In the genomic region with DNA sequence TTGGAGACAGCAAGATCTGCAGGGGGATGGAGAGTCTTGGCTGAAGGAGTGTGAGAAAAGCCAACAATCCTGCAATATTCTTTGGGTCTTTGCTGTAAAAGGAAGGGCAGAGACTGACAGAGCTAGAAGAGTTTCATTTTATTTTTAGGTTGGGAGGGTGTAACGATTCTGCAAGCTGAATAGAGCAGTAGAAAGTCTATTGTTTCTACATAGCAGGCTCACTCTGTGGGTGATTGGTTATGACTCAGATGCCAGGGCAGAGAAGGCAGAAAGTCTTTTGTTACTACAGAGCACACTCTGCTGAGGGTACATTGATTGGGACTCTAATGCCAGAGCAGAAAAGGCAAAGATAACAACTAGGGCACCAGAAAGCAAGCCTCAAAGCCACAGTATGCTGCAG, we compare ENCODE assay signal across 27 mouse cellular contexts. TPM values are rescaled to one million over a fixed set of nuclear protein-coding genes. Genes with fewer than 3 reads are reported as not detected.
DNase-seq lines count a peak whose midpoint lies in the region; ATAC-seq lines count a peak whose summit lies in the region.
"Had no signal": no experiment of that assay in that cellular context is flagged by ENCODE, and none has a peak within 500 bp of the region (broad histone marks: within the 10 kb centered on the region; RNA-seq: fewer than 3 reads in every experiment).

No protein-coding gene starts in this region.

- H3K36me3 ChIP-seq in forebrain, embryonic 16.5 days (ENCODE audit: control insufficient read depth, insufficient read depth): no peaks in the 10 kb centered on the region
- no peaks in the 10 kb centered on the region for H3K36me3 ChIP-seq in forebrain, embryonic 12.5 days (replicated peaks)
- H3K36me3 ChIP-seq: embryonic facial prominence, embryonic 13.5 days; forebrain, embryonic 10.5 days; heart, embryonic 10.5 days; heart, embryonic 15.5 days; limb, embryonic 12.5 days; liver, embryonic 15.5 days; midbrain, embryonic 12.5 days had no signal

- H3K27me3 ChIP-seq in forebrain, embryonic 16.5 days (replicated peaks; ENCODE audit: control insufficient read depth, insufficient read depth, low read length): no peaks in the 10 kb centered on the region
- no peaks in the 10 kb centered on the region for H3K27me3 ChIP-seq in forebrain, embryonic 12.5 days
- H3K27me3 ChIP-seq: embryonic facial prominence, embryonic 13.5 days; heart, embryonic 15.5 days; limb, embryonic 12.5 days; liver, embryonic 15.5 days; midbrain, embryonic 12.5 days had no signal

- intact Hi-C loops in left cerebral cortex, postnatal 4 days (cut with DNase I): no loop called here

- no peak overlapping the region for H3K9ac ChIP-seq in forebrain, embryonic 16.5 days (replicated peaks; ENCODE audit: low read depth, low read length)
- no peak overlapping the region for H3K9ac ChIP-seq in forebrain, embryonic 12.5 days
- H3K9ac ChIP-seq: embryonic facial prominence, embryonic 13.5 days; heart, embryonic 15.5 days; limb, embryonic 12.5 days; liver, embryonic 15.5 days; lung, embryonic 14.5 days; midbrain, embryonic 12.5 days had no signal

- H3K9me3 ChIP-seq in forebrain, embryonic 16.5 days (ENCODE audit: control insufficient read depth, low read length): no peaks in the 10 kb centered on the region
- no peaks in the 10 kb centered on the region for H3K9me3 ChIP-seq in forebrain, embryonic 12.5 days
- H3K9me3 ChIP-seq: embryonic facial prominence, embryonic 13.5 days; forebrain, embryonic 10.5 days; heart, embryonic 10.5 days; heart, embryonic 15.5 days; limb, embryonic 12.5 days; liver, embryonic 15.5 days; midbrain, embryonic 12.5 days had no signal

- H3K4me1 ChIP-seq in forebrain, embryonic 16.5 days (replicated peaks; ENCODE audit: control insufficient read depth, insufficient read depth, low read length): no peaks in the 10 kb centered on the region
- H3K4me1 ChIP-seq in forebrain, embryonic 12.5 days: no peaks in the 10 kb centered on the region
- H3K4me1 ChIP-seq: embryonic facial prominence, embryonic 13.5 days; heart, embryonic 10.5 days; heart, embryonic 15.5 days; limb, embryonic 12.5 days; liver, embryonic 15.5 days; midbrain, embryonic 12.5 days had no signal

- no peak overlapping the region for H3K4me2 ChIP-seq in forebrain, embryonic 16.5 days (ENCODE audit: low read length)
- no peak overlapping the region for H3K4me2 ChIP-seq in forebrain, embryonic 12.5 days
- H3K4me2 ChIP-seq: embryonic facial prominence, embryonic 13.5 days; heart, embryonic 15.5 days; limb, embryonic 12.5 days; liver, embryonic 15.5 days; lung, embryonic 14.5 days; midbrain, embryonic 12.5 days had no signal

- H3K27ac ChIP-seq in forebrain, embryonic 16.5 days (ENCODE audit: low read length): no peak overlapping the region
- no peak overlapping the region for H3K27ac ChIP-seq in forebrain, embryonic 12.5 days
- H3K27ac ChIP-seq: embryonic facial prominence, embryonic 13.5 days; forebrain, embryonic 10.5 days; heart, embryonic 10.5 days; heart, embryonic 15.5 days; left cerebral cortex, adult 2 months; limb, embryonic 12.5 days; liver, embryonic 15.5 days; midbrain, embryonic 12.5 days had no signal

- 8% methylated on average over 1 of the region's 1 CpGs for WGBS in forebrain, embryonic 16.5 days
- WGBS in forebrain, embryonic 12.5 days: 35% methylated on average over 1 of the region's 1 CpGs

- peak; percentile 39 for DNase-seq in left cerebral cortex, adult 11 months (ENCODE audit: low spot score)
- DNase-seq in left cerebral cortex, postnatal 4 days: no peak
- DNase-seq in right cerebral cortex, adult 18-20 months: peak; percentile 21
- no peak for DNase-seq in right cerebral cortex, postnatal 14 days
- DNase-seq in heart, adult 8-10 months (ENCODE audit: low spot score): no peak
- DNase-seq: adrenal gland, postnatal 14 days; cerebellum, adult 18-20 months; cerebellum, postnatal 10 days; gastrocnemius, postnatal 10 days; kidney, adult 9 months; kidney, postnatal 10 days; layer of hippocampus, adult 9-11 months; lung, embryonic 14.5 days; lung, postnatal 14 days; retina, postnatal 1 day; thymus, postnatal 4 days had no signal

- peak; percentile 49; the same call in 1 of the 2 replicates for ATAC-seq in forebrain, embryonic 16.5 days
- no peak for ATAC-seq in forebrain, embryonic 12.5 days (ENCODE audit: low FRiP score)
- ATAC-seq: intestine, embryonic 16.5 days had no signal

- H3K4me3 ChIP-seq in forebrain, embryonic 16.5 days (replicated peaks; ENCODE audit: low read length): no peak overlapping the region
- H3K4me3 ChIP-seq in forebrain, embryonic 12.5 days (replicated peaks): no peak overlapping the region
- H3K4me3 ChIP-seq: embryonic facial prominence, embryonic 13.5 days; forebrain, embryonic 10.5 days; heart, embryonic 10.5 days; heart, embryonic 15.5 days; left cerebral cortex, adult 2 months; limb, embryonic 12.5 days; liver, embryonic 15.5 days; midbrain, embryonic 12.5 days had no signal

RNA-seq across cellular contexts. Expression of a gene that starts 47.0 kb away (rescaled TPM):
- polyA plus RNA-seq in forebrain, embryonic 16.5 days (2015; fragmentation: Nextera tagmentation; extraction: Ambion mirVana): 45.3 and 50.3 TPM in 2 replicates
- 52.6 and 54.0 TPM in 2 replicates for polyA plus RNA-seq in forebrain, embryonic 12.5 days (2016; fragmentation: Nextera tagmentation; extraction: Ambion mirVana)
- total RNA-seq in left cerebral cortex, postnatal 4 days (2021): 10 to 100 TPM; 90.9 to 94.6 TPM
- 10 to 100 TPM; 22.6 to 27.4 (median 23.9) TPM for total RNA-seq in heart, adult 8-10 months (2022)

Comparison
In these comparisons a context has a peak if more than half of its experiments do, and no peak if none do; other contexts are left out.
1. DNase-seq: peak in left cerebral cortex, adult 11 months (single experiment) and right cerebral cortex, adult 18-20 months (single experiment); none in left cerebral cortex, postnatal 4 days (single experiment), right cerebral cortex, postnatal 14 days (single experiment) and heart, adult 8-10 months (single experiment).